25 mouse cellular contexts compared by ENCODE assay signal in genomic region chr4:116661998-116662397, GRCm38 (mm10).
"Had no signal": no experiment of that assay in that cellular context is flagged by ENCODE, and none has a peak within 500 bp of the region (broad histone marks: within the 10 kb centered on the region; RNA-seq: fewer than 3 reads in every experiment).

No protein-coding gene starts in this region.

- H3K9me3 ChIP-seq: heart, embryonic 13.5 days; heart, embryonic 15.5 days; limb, embryonic 10.5 days; limb, embryonic 12.5 days; liver, embryonic 12.5 days; liver, embryonic 15.5 days had no signal

- H3K36me3 ChIP-seq: heart, embryonic 13.5 days; heart, embryonic 15.5 days; limb, embryonic 10.5 days; limb, embryonic 12.5 days; liver, embryonic 12.5 days; liver, embryonic 15.5 days had no signal

- H3K27me3 ChIP-seq: heart, embryonic 13.5 days; heart, embryonic 15.5 days; limb, embryonic 12.5 days; liver, embryonic 12.5 days had no signal

- DNase-seq: gastrocnemius, adult 2 months; gastrocnemius, postnatal 10 days; gastrocnemius, postnatal 25 days; heart, adult 11 months; heart, adult 2 months; heart, postnatal 14 days; heart, postnatal 36 days; kidney, adult 18-20 months; kidney, adult 8-10 months; kidney, postnatal 10 days; kidney, postnatal 25 days; kidney, postnatal 4 days; liver, postnatal 0 days had no signal

- H3K4me2 ChIP-seq: heart, embryonic 11.5 days; heart, embryonic 13.5 days; heart, embryonic 15.5 days; hindbrain, embryonic 14.5 days; limb, embryonic 12.5 days; liver, embryonic 12.5 days; liver, embryonic 15.5 days had no signal

- ATAC-seq: hindbrain, embryonic 16.5 days; inflammation-experienced regulatory T-cells, adult 6 months; intestine, embryonic 16.5 days; liver, embryonic 12.5 days; liver, postnatal 0 days had no signal

- H3K4me1 ChIP-seq: heart, embryonic 13.5 days; heart, embryonic 15.5 days; limb, embryonic 10.5 days; limb, embryonic 12.5 days had no signal

- H3K4me3 ChIP-seq: gastrocnemius, adult 2 months; heart, adult 2 months; heart, embryonic 13.5 days; heart, embryonic 15.5 days; left cerebral cortex, adult 2 months; limb, embryonic 10.5 days; limb, embryonic 12.5 days; liver, embryonic 12.5 days; liver, embryonic 15.5 days had no signal

- H3K9ac ChIP-seq: heart, embryonic 13.5 days; heart, embryonic 15.5 days; hindbrain, embryonic 14.5 days; limb, embryonic 12.5 days; liver, embryonic 12.5 days; liver, embryonic 15.5 days; liver, postnatal 0 days had no signal

- H3K27ac ChIP-seq: gastrocnemius, adult 2 months; heart, adult 2 months; heart, embryonic 13.5 days; heart, embryonic 15.5 days; hindbrain, embryonic 14.5 days; left cerebral cortex, adult 2 months; limb, embryonic 10.5 days; limb, embryonic 12.5 days; liver, embryonic 12.5 days; liver, embryonic 15.5 days had no signal
